Mouse (Mus musculus) Patski (cell line): ENCODE measurements around the gene P3h3. TPM values are rescaled to one million over a fixed set of nuclear protein-coding genes. Genes with fewer than 3 reads are reported as not detected.
A peak's percentile ranks its signal among the peaks of the same experiment; 100 is the strongest.
"Not testable (repeated sequence)": the region's sequence is repeated elsewhere in the genome, so short reads cannot be mapped to it uniquely, and the experiment has no call there.

Source experiments
- ATAC-seq: fragments of 100-300 bp; one replicate; pipeline ENCODE4 v1.8.0; 2021
- CTCF ChIA-PET: fragments of 350-600 bp; sonication (Branson Sonifier 250); formaldehyde crosslinking; loops from one replicate; lab custom pipeline; 2022; ENCODE audit warnings: inconsistent platforms; lab: Charles Lee
- POLR2A ChIA-PET: fragments of 350-600 bp; sonication (Branson Sonifier 250); formaldehyde crosslinking; loops from one replicate; lab custom pipeline; 2022; ENCODE audit warnings: antibody characterized with exemption, inconsistent platforms; lab: Charles Lee
- DNase-seq: peaks from one replicate; pipeline ENCODE4 v3.0.0-alpha.2; 2011; ENCODE audit warnings: low read depth, low spot score
- H3K27me3 ChIP-seq: fragments of 371-371 bp; one replicate; pipeline ENCODE4 v1.5.1; 2021
- CTCF ChIP-seq: fragments of 100-300 bp; IDR thresholded peaks from one replicate; pipeline ENCODE4 v1.5.1; 2021
- in situ Hi-C: fragments of 300-500 bp; cut with MboI; formaldehyde crosslinking; loops from 3 replicates; pipeline ENCODE4 v1.11.1; 2018; ENCODE audit warnings: low pct_unique_long_range_greater_than_20kb, mixed read lengths
- polyA plus RNA-seq: library from polyadenylated mRNA; unstranded; gene quantifications from one replicate; pipeline ENCODE4 v1.2.3, GENCODE M21; 2021

The P3h3 gene
- polyA plus RNA-seq, 1 experiment from 2014 or later, result 15.1 TPM

- POLR2A ChIA-PET, result no interaction called here
- CTCF ChIA-PET, result interaction anchor here (3.0 kb wide), 1 partner anchor 11 kb away, joined by 15 read pairs; no protein-coding TSS in a partner anchor
- in situ Hi-C loops, result no loop called here
- H3K27me3 ChIP-seq, result no peaks in the 10 kb centered on the region
- no peak for DNase-seq
- no peak for TF ChIP-seq CTCF
- no peak for ATAC-seq
Observed at GRCm38 (mm10) chr6:124836411-124836810, 21.1 kb downstream of the P3h3 start.

- TF ChIP-seq CTCF, result no peak
- no peaks in the 10 kb centered on the region for H3K27me3 ChIP-seq
- CTCF ChIA-PET, result no interaction called here
- POLR2A ChIA-PET, result no interaction called here
- ATAC-seq (no peak), DNase-seq (no peak)
- in situ Hi-C loops, result no loop called here
Observed at GRCm38 (mm10) chr6:124835531-124835930, 22.0 kb downstream of the P3h3 start.

GRCm38 (mm10) chr6:124834512-124835081 lies 23.0 kb downstream of the P3h3 start:
- ATAC-seq (no peak), DNase-seq (no peak)
- TF ChIP-seq CTCF, result no peak
- ChIA-PET POLR2A (no interaction called here), CTCF (no interaction called here)
- no peaks in the 10 kb centered on the region for H3K27me3 ChIP-seq
- in situ Hi-C loops, result no loop called here

- CTCF ChIA-PET, result interaction anchor here (2.4 kb wide), 1 partner anchor 215 kb away, joined by 5 read pairs; no protein-coding TSS in a partner anchor
- H3K27me3 ChIP-seq, result no peaks in the 10 kb centered on the region
- TF ChIP-seq CTCF, result no peak
- in situ Hi-C loops, result no loop called here
- ATAC-seq (no peak), DNase-seq (no peak)
- POLR2A ChIA-PET, result interaction anchor here (1.2 to 1.3 kb wide), 2 partner anchors 22 to 24 kb away, joined by 3 read pairs; partner anchors contain the start of gene Spsb2
Observed at GRCm38 (mm10) chr6:124831649-124832048, 25.9 kb downstream of the P3h3 start.

GRCm38 (mm10) chr6:124831199-124831598 lies 26.4 kb downstream of the P3h3 start:
- in situ Hi-C loops, ATAC-seq, H3K27me3 ChIP-seq, DNase-seq: not testable (repeated sequence)
- CTCF ChIA-PET, result interaction anchor here (2.4 kb wide), 1 partner anchor 215 kb away, joined by 5 read pairs; no protein-coding TSS in a partner anchor
- POLR2A ChIA-PET, result interaction anchor here (1.2 to 3.9 kb wide), 2 partner anchors 20 to 23 kb away, joined by 3 to 27 read pairs; partner anchors contain the start of gene Spsb2

- H3K27me3 ChIP-seq, result no peaks in the 10 kb centered on the region
- CTCF ChIA-PET, result interaction anchor here (1.1 to 1.3 kb wide), 3 partner anchors 9 to 25 kb away, joined by 3 read pairs; no protein-coding TSS in a partner anchor
- in situ Hi-C loops, result no loop called here
- DNase-seq (peak; percentile 86), ATAC-seq (peak; percentile 88)
- POLR2A ChIA-PET, result interaction anchor here (0.6 to 3.9 kb wide), 4 partner anchors 19 to 87 kb away, joined by 3 to 27 read pairs (median 3); partner anchors contain the start of gene Spsb2
- TF ChIP-seq CTCF, result no peak
Observed at GRCm38 (mm10) chr6:124829799-124830700, 27.5 kb downstream of the P3h3 start.

- TF ChIP-seq CTCF, result no peak
- no peaks in the 10 kb centered on the region for H3K27me3 ChIP-seq
- ATAC-seq (peak; percentile 92), DNase-seq (peak; percentile 96)
- ChIA-PET CTCF (interaction anchor here (1.1 to 1.3 kb wide), 3 partner anchors 10 to 26 kb away, joined by 3 read pairs; no protein-coding TSS in a partner anchor), POLR2A (interaction anchor here (0.6 to 3.9 kb wide), 4 partner anchors 18 to 85 kb away, joined by 3 to 27 read pairs (median 4); partner anchors contain the start of gene Spsb2)
- in situ Hi-C loops, result no loop called here
Observed at GRCm38 (mm10) chr6:124828868-124829798, 28.4 kb downstream of the P3h3 start, which contains the start of the genes Usp5 and Cdca3. TSS of gene Usp5 (minus strand) at chr6:124829484. TSS of gene Cdca3 (plus strand) at chr6:124829547.

GRCm38 (mm10) chr6:124828101-124828592 lies 29.4 kb downstream of the P3h3 start:
- ATAC-seq, result peak; percentile 2
- in situ Hi-C loops, result no loop called here
- ChIA-PET POLR2A (interaction anchor here (0.9 to 3.9 kb wide), 2 partner anchors 17 to 22 kb away, joined by 4 to 27 read pairs; partner anchors contain the start of gene Spsb2), CTCF (interaction anchor here (0.7 kb wide), 1 partner anchor 19 kb away, joined by 3 read pairs; no protein-coding TSS in a partner anchor)
- no peak for TF ChIP-seq CTCF
- no peak for DNase-seq
- H3K27me3 ChIP-seq, result no peaks in the 10 kb centered on the region

- ChIA-PET POLR2A (interaction anchor here (0.7 to 1.2 kb wide), 3 partner anchors 8 to 13 kb away, joined by 3 read pairs; partner anchors contain the start of gene Spsb2), CTCF (interaction anchor here (0.7 kb wide), 1 partner anchor 9 kb away, joined by 3 read pairs; no protein-coding TSS in a partner anchor)
- no peak for TF ChIP-seq CTCF
- no peaks in the 10 kb centered on the region for H3K27me3 ChIP-seq
- ATAC-seq (no peak), DNase-seq (no peak)
- in situ Hi-C loops, result no loop called here
Observed at GRCm38 (mm10) chr6:124822049-124822448, 35.5 kb downstream of the P3h3 start.
